In the genomic region with DNA sequence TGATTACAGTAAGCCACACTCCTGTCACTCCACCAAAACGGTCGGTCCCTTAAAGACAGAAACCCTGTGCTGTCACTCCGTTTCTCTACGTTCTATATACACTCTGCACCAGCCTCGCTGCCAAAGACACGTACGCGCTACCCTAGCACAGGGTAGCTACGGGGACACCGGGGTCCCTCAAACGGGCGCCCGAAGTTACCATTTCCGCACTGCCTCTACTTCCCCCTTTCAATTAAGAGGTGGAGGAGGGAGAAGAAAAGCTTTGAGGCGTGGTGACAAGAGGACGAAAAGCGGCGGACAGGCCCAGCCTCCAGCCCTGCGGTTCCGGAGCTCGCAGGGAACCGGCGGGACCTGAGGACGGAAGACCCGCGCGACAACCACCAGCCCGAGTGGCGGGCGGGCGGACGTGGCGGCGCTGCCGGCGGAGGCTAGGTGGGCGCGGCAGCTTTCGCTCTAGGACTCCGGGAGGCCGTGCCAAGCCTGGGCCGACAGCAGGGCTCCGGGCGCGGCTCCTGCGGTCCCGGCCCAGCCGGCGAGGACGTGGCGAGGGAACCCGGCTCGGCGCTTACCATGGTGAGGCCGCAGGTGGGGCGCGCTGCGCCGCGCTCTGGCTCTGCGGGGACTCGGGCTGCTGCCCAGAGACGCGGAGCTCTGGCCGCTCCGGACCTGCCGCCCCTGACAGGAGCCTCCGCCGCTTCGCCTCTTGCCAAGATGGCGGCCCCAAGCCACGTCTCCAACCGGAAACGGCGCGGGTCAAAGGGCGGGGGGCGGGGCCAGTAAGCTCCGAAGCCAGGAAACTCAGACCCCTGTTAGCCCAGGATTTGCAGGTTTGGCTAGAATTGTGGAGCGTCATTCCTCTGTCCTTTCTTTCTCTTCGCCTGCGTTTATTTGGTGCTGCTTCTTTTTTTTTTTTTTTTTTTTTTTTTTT, we compare ENCODE assay signal across 8 mouse cellular contexts. TPM values are rescaled to one million over a fixed set of nuclear protein-coding genes. Genes with fewer than 3 reads are reported as not detected.
DNase-seq lines count a peak whose midpoint lies in the region; ATAC-seq lines count a peak whose summit lies in the region.

A gene (minus strand): TSS at position 745 of the 928 bp plus-strand sequence.
A gene (plus strand): TSS at position 808 of the 928 bp plus-strand sequence.

- peak; percentile 73 for ATAC-seq in inflammation-experienced regulatory T-cells, adult 6 months
- ATAC-seq in megakaryocyte-erythroid progenitor cell, adult 5-6 weeks (replicated peaks; ENCODE audit: low FRiP score, low TSS enrichment, poor library complexity, severe bottlenecking) = peak; percentile 84

- intact Hi-C loops in gastrocnemius, postnatal 14 days (cut with DNase I; ENCODE audit: low total_unique reads) = no loop called here
- intact Hi-C loops in left cerebral cortex, postnatal 10 days (cut with DNase I) = no loop called here

- peak; percentile 90 for DNase-seq in adipocyte (ENCODE audit: low spot score)
- DNase-seq in embryo, embryonic 10 days (ENCODE audit: low spot score) = peak; percentile 87
- peak; percentile 83 for DNase-seq in gastrocnemius, postnatal 14 days
- DNase-seq in left cerebral cortex, postnatal 10 days (ENCODE audit: extremely low spot score in 1 of 2, low spot score in 2 of 2) = peak; percentile 76 to 89
- DNase-seq in right cerebral cortex, postnatal 25 days = peak; percentile 84
- DNase-seq in urinary bladder, postnatal 4 days (ENCODE audit: low spot score in 2 of 2) = peak; percentile 81

RNA-seq across cellular contexts. Expression of the first gene that starts in this region (rescaled TPM):
- 10 to 100 TPM; 65.1 to 69.9 TPM for total RNA-seq in gastrocnemius, postnatal 14 days (2021)
- 100 to 1,000 TPM in 1 of 3 experiments, 10 to 100 TPM in 2; 64.6 to 101 (median 67.3) TPM for polyA plus RNA-seq in inflammation-experienced regulatory T-cells, adult 6 months (2017; shearing (Covaris generic))
- 100 to 1,000 TPM; 103 to 113 TPM for total RNA-seq in left cerebral cortex, postnatal 10 days (2021)
- total RNA-seq in megakaryocyte-erythroid progenitor cell, adult 5-6 weeks (2014; fragmentation: Nextera tagmentation) = 111 and 119 TPM in 2 replicates
- 177 and 182 TPM in 2 replicates for total RNA-seq in megakaryocyte-erythroid progenitor cell, adult 5-6 weeks (2017)

RNA-seq across cellular contexts. Expression of the second gene that starts in this region (rescaled TPM):
- total RNA-seq in gastrocnemius, postnatal 14 days (2021) = 10 to 100 TPM; 29.2 to 38.8 TPM
- 10 to 100 TPM; 43.4 to 67.5 (median 47.3) TPM for polyA plus RNA-seq in inflammation-experienced regulatory T-cells, adult 6 months (2017; shearing (Covaris generic))
- total RNA-seq in left cerebral cortex, postnatal 10 days (2021) = 10 to 100 TPM; 75.4 to 78.2 TPM
- total RNA-seq in megakaryocyte-erythroid progenitor cell, adult 5-6 weeks (2014; fragmentation: Nextera tagmentation) = 27.7 and 31.3 TPM in 2 replicates
- total RNA-seq in megakaryocyte-erythroid progenitor cell, adult 5-6 weeks (2017) = 24.1 and 28.7 TPM in 2 replicates

Comparison
In these comparisons a context has a peak if more than half of its experiments do, and no peak if none do; other contexts are left out.
1. Peak in every context shown above with its lines: DNase-seq and ATAC-seq.